Mouse (Mus musculus): ENCODE results near the gene Amz2.

DNA sequence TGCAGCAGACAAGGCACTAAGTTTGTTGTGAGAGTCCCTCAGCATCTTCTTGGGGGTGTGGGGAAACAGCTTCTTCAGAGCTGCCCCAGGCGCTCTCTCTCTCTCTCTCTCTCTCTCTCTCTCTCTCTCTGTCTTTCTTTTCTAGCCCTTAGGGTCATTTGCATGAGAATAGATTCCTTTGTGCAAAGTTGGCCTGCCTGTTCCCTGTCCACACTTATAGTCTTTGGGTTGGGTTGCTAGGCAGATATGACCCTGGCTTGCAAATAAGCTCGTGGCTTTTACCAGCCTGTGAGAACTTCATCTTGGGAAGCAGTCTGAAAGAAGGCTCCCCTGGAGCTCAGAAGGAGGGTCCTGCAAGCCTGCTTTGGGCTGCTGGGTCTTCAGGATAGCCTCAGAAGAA lies 50.5 kb downstream of the Amz2 start:
- TF ChIP-seq GATA1 (IDR thresholded peaks at IDR 0.05; ENCODE audit: borderline replicate concordance, low read length) (no peak), FLI1 (IDR thresholded peaks at IDR 0.05; ENCODE audit: low read length) (no peak)
